Comparison of ENCODE assay signal across 8 mouse cellular contexts in genomic region chr1:90956245-90957096, GRCm38 (mm10). TPM values are rescaled to one million over a fixed set of nuclear protein-coding genes. Genes with fewer than 3 reads are reported as not detected.
DNase-seq lines count a peak whose midpoint lies in the region; ATAC-seq and TF ChIP-seq lines count a peak whose summit lies in the region.
"Had no signal": no experiment of that assay in that cellular context is flagged by ENCODE, and none has a peak within 500 bp of the region (broad histone marks: within the 10 kb centered on the region; RNA-seq: fewer than 3 reads in every experiment).

No protein-coding gene starts in this region.

- no peaks in the 10 kb centered on the region for H3K27me3 ChIP-seq in embryonic facial prominence, embryonic 11.5 days (ENCODE audit: control insufficient read depth, insufficient read depth, low read length)
- peaks cover 11% of the 10 kb centered on the region for H3K27me3 ChIP-seq in hindbrain, embryonic 10.5 days (ENCODE audit: insufficient read depth, poor library complexity, severe bottlenecking)
- H3K27me3 ChIP-seq in lung, postnatal 0 days (replicated peaks; ENCODE audit: insufficient read depth, low read length) = no peaks in the 10 kb centered on the region

- DNase-seq in ES-CJ7 (ENCODE audit: low read depth, low spot score) = peak; percentile 85
- peak; percentile 51 to 67 for DNase-seq in adrenal gland, postnatal 36 days
- peak; percentile 91 for DNase-seq in embryonic facial prominence, embryonic 11.5 days (ENCODE audit: low spot score)
- peak; percentile 64 for DNase-seq in hindbrain, embryonic 10.5 days (ENCODE audit: low spot score)
- peak; percentile 67 for DNase-seq in layer of hippocampus, adult 9-10 months (ENCODE audit: low spot score)
- peak; percentile 88 for DNase-seq in lung, postnatal 0 days (ENCODE audit: low spot score)
- DNase-seq in right cerebral cortex, postnatal 10 days (ENCODE audit: low spot score in 2 of 2) = peak; percentile 67 to 79

- peak; percentile 70; the same call in 1 of the 2 replicates for ATAC-seq in embryonic facial prominence, embryonic 11.5 days (replicated peaks; ENCODE audit: insufficient number of reproducible peaks, low FRiP score, low TSS enrichment, low read depth)
- peak; percentile 73 for ATAC-seq in lung, postnatal 0 days

- WGBS in embryonic facial prominence, embryonic 11.5 days = 31% methylated on average over 7 of the region's 7 CpGs
- WGBS in hindbrain, embryonic 10.5 days = 33% methylated on average over 7 of the region's 7 CpGs
- WGBS in lung, postnatal 0 days = 33% methylated on average over 7 of the region's 7 CpGs

- TF ChIP-seq CTCF in lung, postnatal 0 days (IDR thresholded peaks at IDR 0.05) = peak; percentile 91

- no peaks in the 10 kb centered on the region for H3K4me1 ChIP-seq in embryonic facial prominence, embryonic 11.5 days (ENCODE audit: control insufficient read depth, insufficient read depth, low read length)
- no peaks in the 10 kb centered on the region for H3K4me1 ChIP-seq in hindbrain, embryonic 10.5 days (replicated peaks)
- peaks cover 4% of the 10 kb centered on the region; the same call in 1 of the 2 replicates for H3K4me1 ChIP-seq in lung, postnatal 0 days (ENCODE audit: insufficient read depth, low read depth, low read length)

- no peaks in the 10 kb centered on the region for H3K9me3 ChIP-seq in embryonic facial prominence, embryonic 11.5 days (replicated peaks; ENCODE audit: control insufficient read depth, low read length)
- no peaks in the 10 kb centered on the region for H3K9me3 ChIP-seq in hindbrain, embryonic 10.5 days
- no peaks in the 10 kb centered on the region for H3K9me3 ChIP-seq in lung, postnatal 0 days (ENCODE audit: low read length)

- no peak for TF ChIP-seq EP300 in lung, postnatal 0 days (IDR thresholded peaks at IDR 0.05)

- H3K9ac ChIP-seq in embryonic facial prominence, embryonic 11.5 days (replicated peaks; ENCODE audit: low read length) = no peak overlapping the region
- H3K9ac ChIP-seq in lung, postnatal 0 days (replicated peaks; ENCODE audit: low read depth) = no peak overlapping the region

- no peak overlapping the region for H3K4me2 ChIP-seq in embryonic facial prominence, embryonic 11.5 days (ENCODE audit: low read depth, low read length)
- no peak overlapping the region for H3K4me2 ChIP-seq in lung, postnatal 0 days (replicated peaks; ENCODE audit: low read depth, low read length)

- H3K27ac ChIP-seq in embryonic facial prominence, embryonic 11.5 days (replicated peaks; ENCODE audit: low read depth, low read length) = no peak overlapping the region
- H3K27ac ChIP-seq in hindbrain, embryonic 10.5 days = no peak overlapping the region
- H3K27ac ChIP-seq in lung, postnatal 0 days (ENCODE audit: low read length) = no peak overlapping the region

- no peak overlapping the region for H3K4me3 ChIP-seq in embryonic facial prominence, embryonic 11.5 days (ENCODE audit: low read depth, low read length)
- H3K4me3 ChIP-seq in hindbrain, embryonic 10.5 days = no peak overlapping the region
- no peak overlapping the region for H3K4me3 ChIP-seq in lung, postnatal 0 days (ENCODE audit: low read depth, low read length)

- no peaks in the 10 kb centered on the region for H3K36me3 ChIP-seq in embryonic facial prominence, embryonic 11.5 days (replicated peaks; ENCODE audit: control insufficient read depth, insufficient read depth, low read depth, low read length)
- no peaks in the 10 kb centered on the region for H3K36me3 ChIP-seq in hindbrain, embryonic 10.5 days
- H3K36me3 ChIP-seq in lung, postnatal 0 days (ENCODE audit: insufficient read depth, low read length) = no peaks in the 10 kb centered on the region

RNA-seq across cellular contexts. Expression of gene Prlh, which starts 3.6 kb away (rescaled TPM):
- total RNA-seq in adrenal gland, postnatal 36 days (2021) = not detected
- not detected in 2 replicates for polyA plus RNA-seq in embryonic facial prominence, embryonic 11.5 days (2014; fragmentation: Nextera tagmentation; extraction: Ambion mirVana)
- polyA plus RNA-seq in hindbrain, embryonic 10.5 days (2016; fragmentation: Nextera tagmentation; extraction: Ambion mirVana) = not detected in 2 replicates
- polyA plus RNA-seq in lung, postnatal 0 days (2015; fragmentation: Nextera tagmentation; extraction: Ambion mirVana) = not detected in 2 replicates
- polyA plus RNA-seq: large intestine, adult 2 months had no signal

RNA-seq across cellular contexts. Expression of gene Rab17, which starts 13.0 kb away (rescaled TPM):
- total RNA-seq in adrenal gland, postnatal 36 days (2021) = not detected
- 0.64 and 0.70 TPM in 2 replicates for polyA plus RNA-seq in embryonic facial prominence, embryonic 11.5 days (2014; fragmentation: Nextera tagmentation; extraction: Ambion mirVana)
- polyA plus RNA-seq in hindbrain, embryonic 10.5 days (2016; fragmentation: Nextera tagmentation; extraction: Ambion mirVana) = 0.25 and 0.35 TPM in 2 replicates
- 1.6 and 2.0 TPM in 2 replicates for polyA plus RNA-seq in lung, postnatal 0 days (2015; fragmentation: Nextera tagmentation; extraction: Ambion mirVana)

RNA-seq across cellular contexts. Expression of gene Mlph, which starts 41.6 kb away (rescaled TPM):
- 1 to 10 TPM; 2.2 to 2.3 TPM for total RNA-seq in adrenal gland, postnatal 36 days (2021)
- polyA plus RNA-seq in embryonic facial prominence, embryonic 11.5 days (2014; fragmentation: Nextera tagmentation; extraction: Ambion mirVana) = 0.07 and 0.31 TPM in 2 replicates
- polyA plus RNA-seq in hindbrain, embryonic 10.5 days (2016; fragmentation: Nextera tagmentation; extraction: Ambion mirVana) = 0.14 and 0.32 TPM in 2 replicates
- polyA plus RNA-seq in lung, postnatal 0 days (2015; fragmentation: Nextera tagmentation; extraction: Ambion mirVana) = 2.4 and 2.7 TPM in 2 replicates

RNA-seq across cellular contexts. Expression of gene Lrrfip1, which starts 42.1 kb away (rescaled TPM):
- 10 to 100 TPM; 56.6 to 59.1 TPM for total RNA-seq in adrenal gland, postnatal 36 days (2021)
- 28.5 and 30.0 TPM in 2 replicates for polyA plus RNA-seq in embryonic facial prominence, embryonic 11.5 days (2014; fragmentation: Nextera tagmentation; extraction: Ambion mirVana)
- 18.3 and 21.9 TPM in 2 replicates for polyA plus RNA-seq in hindbrain, embryonic 10.5 days (2016; fragmentation: Nextera tagmentation; extraction: Ambion mirVana)
- 83.1 and 101 TPM in 2 replicates for polyA plus RNA-seq in lung, postnatal 0 days (2015; fragmentation: Nextera tagmentation; extraction: Ambion mirVana)
